Mouse (Mus musculus): ENCODE measurements at regions not wholly inside any gene's neighbourhood (a gene's known extent, or its start where the extent isn't known, plus 50 kb on each side); places are given as distances from the start of the nearest gene placed in this dataset.

DNA sequence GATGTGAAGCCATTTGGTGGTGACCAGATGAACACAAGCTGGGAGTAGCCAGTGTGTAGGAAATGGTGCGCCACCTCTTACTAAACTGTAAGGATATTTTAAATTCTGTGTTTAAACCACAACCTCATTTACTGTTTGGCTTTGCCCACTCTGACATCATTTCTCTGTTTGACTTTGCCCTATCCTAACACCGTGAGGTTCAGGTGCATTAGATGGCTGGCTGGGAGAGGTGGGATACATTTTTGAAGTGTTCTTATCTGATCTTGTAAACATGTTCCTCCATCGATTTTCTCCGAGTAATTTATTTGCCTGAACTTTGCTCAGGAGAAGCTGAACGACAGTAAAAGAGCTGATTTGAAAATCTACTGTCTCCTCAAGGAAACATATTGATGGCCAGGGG is 472.1 kb downstream of the Cdh26 start:
- no peak for TF ChIP-seq CTCF (IDR thresholded peaks at IDR 0.05; ENCODE audit: extremely low read depth, insufficient read depth, low read length)
- no peak for TF ChIP-seq POLR2A (IDR thresholded peaks at IDR 0.05; ENCODE audit: extremely low read depth, insufficient read depth, low read length)
